Mouse (Mus musculus) liver, adult 2 months (tissue): ENCODE data around the gene Spg21. TPM values are rescaled to one million over a fixed set of nuclear protein-coding genes. Genes with fewer than 3 reads are reported as not detected.
A peak's percentile ranks its signal among the peaks of the same experiment; 100 is the strongest.

Source experiments
- DNase-seq: peaks from one replicate; pipeline ENCODE4 v3.0.0-alpha.2; 2011; ENCODE audit warnings: low read depth, low spot score; ENCODE audit errors: extremely low read depth
- H3K27ac ChIP-seq: fragments of 200-500 bp; replicated peaks from 2 replicates; pipeline ENCODE4 v1.5.1; 2012; ENCODE audit warnings: low read depth, mild to moderate bottlenecking, control low read depth, inconsistent platforms, low read length; ENCODE audit not compliant: insufficient read depth
- H3K27me3 ChIP-seq: fragments of 200-500 bp; 2 replicates; pipeline ENCODE4 v1.6.1; 2012; ENCODE audit warnings: mild to moderate bottlenecking, moderate library complexity, low read length, inconsistent platforms; ENCODE audit not compliant: control insufficient read depth, insufficient read depth
- H3K36me3 ChIP-seq: fragments of 200-500 bp; 2 replicates; pipeline ENCODE4 v1.6.1; 2012; ENCODE audit warnings: low read length, inconsistent platforms; ENCODE audit not compliant: control insufficient read depth, insufficient read depth
- H3K4me1 ChIP-seq: fragments of 200-500 bp; 2 replicates; pipeline ENCODE4 v1.6.1; 2011; ENCODE audit warnings: low read length; ENCODE audit not compliant: control insufficient read depth, insufficient read depth
- H3K4me3 ChIP-seq: fragments of 200-500 bp; 2 replicates; pipeline ENCODE4 v1.5.1; 2011; ENCODE audit warnings: low read depth, mild to moderate bottlenecking, control low read depth, low read length, moderate library complexity; ENCODE audit not compliant: insufficient read depth
- H3K79me2 ChIP-seq: fragments of 200-500 bp; 2 replicates; pipeline ENCODE4 v1.6.1; 2012; ENCODE audit warnings: inconsistent platforms, mild to moderate bottlenecking, low read length, moderate library complexity; ENCODE audit not compliant: control insufficient read depth, insufficient read depth
- H3K9ac ChIP-seq: fragments of 200-500 bp; 2 replicates; pipeline ENCODE4 v1.6.1; 2012; ENCODE audit warnings: low read depth, mild to moderate bottlenecking, control low read depth, inconsistent platforms, low read length
- CTCF ChIP-seq: fragments of 200-500 bp; IDR thresholded peaks from 2 replicates; pipeline ENCODE4 v1.5.1; 2011; ENCODE audit warnings: low read depth, low read length, control low read depth
- POLR2A ChIP-seq: fragments of 200-500 bp; IDR thresholded peaks from 2 replicates; pipeline ENCODE4 v1.6.1; 2011; ENCODE audit warnings: low read length, control low read depth; ENCODE audit not compliant: insufficient read depth; ENCODE audit errors: extremely low read depth
- WGBS: fragments of 180-500 bp; shearing (Covaris S2); methylation state at CpG from one replicate; pipeline ENCODE4 v1.1.7; 2018; 5-methylcytosine and 5-hydroxymethylcytosine counted together
- polyA plus RNA-seq: library from polyadenylated mRNA; depleted of rRNA; stranded (reverse); fragments of >200 nt; gene quantifications from 2 replicates; pipeline ENCODE4 v1.2.3, GENCODE M21; 2012; rRNA removed
- total RNA-seq: library from RNA; depleted of rRNA; stranded (reverse); fragments of >200 nt; gene quantifications from 2 replicates; pipeline ENCODE4 v1.2.3, GENCODE M21; 2014; rRNA removed

The Spg21 gene
- total RNA-seq (20.0 and 25.7 TPM in 2 replicates), polyA plus RNA-seq (10.7 and 11.3 TPM in 2 replicates)

DNA sequence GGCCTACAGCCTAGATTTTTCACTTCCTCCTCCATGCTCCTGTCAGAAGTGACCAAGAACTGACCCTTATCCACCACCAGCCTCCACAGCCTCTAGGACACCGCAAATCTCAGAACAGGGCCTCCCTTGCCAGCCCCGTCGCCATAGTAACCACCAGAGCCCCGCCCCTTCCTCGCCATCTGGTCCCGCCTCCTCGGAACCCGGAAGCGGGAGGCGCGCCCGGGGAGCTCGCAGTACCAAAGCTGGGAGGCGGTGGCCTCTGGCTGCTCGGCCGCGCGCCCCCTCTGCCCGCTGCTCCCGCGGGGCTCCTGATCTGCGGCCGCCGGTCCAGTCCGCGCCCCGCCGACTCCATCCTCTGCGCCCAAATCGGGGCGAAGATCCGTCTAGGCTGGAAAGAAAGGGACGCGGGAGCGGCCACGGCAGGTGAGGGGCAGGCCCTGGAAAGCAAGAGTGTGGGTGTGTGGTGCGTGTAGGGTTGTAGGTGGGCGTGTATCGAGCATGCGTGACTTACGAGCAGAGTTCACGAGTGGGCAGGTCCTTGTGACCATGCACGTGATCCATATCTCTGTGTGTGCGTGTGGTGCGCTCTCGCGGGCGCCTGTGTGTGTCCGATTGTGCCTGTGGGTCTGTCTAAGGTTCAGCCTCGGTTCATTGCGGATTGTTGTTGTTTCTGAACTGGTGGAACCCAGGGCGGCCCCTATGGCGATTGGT lies at the start of gene Spg21:
Spg21 (plus strand) TSS at position 216 of the 711 bp plus-strand sequence.
- Histone ChIP-seq H3K79me2 (no peaks in the 10 kb centered on the region; the same call in 1 of the 2 replicates), H3K27me3 (no peaks in the 10 kb centered on the region), H3K4me1 (peaks cover 6% of the 10 kb centered on the region), H3K4me3 (peak within 1 kb of the TSS; percentile 95), H3K9ac (peak within 1 kb of the TSS; percentile 88), H3K27ac (peak within 1 kb of the TSS; percentile 64), H3K36me3 (peaks cover 3% of the 10 kb centered on the region; the same call in 1 of the 2 replicates)
- TF ChIP-seq CTCF (no peak), POLR2A (0 out of 2 replicates have a peak, but pooled peaks have one; percentile 33)
- DNase-seq: peak; percentile 81
- under 1% methylated on average over 53 of the region's 53 CpGs for WGBS

DNA sequence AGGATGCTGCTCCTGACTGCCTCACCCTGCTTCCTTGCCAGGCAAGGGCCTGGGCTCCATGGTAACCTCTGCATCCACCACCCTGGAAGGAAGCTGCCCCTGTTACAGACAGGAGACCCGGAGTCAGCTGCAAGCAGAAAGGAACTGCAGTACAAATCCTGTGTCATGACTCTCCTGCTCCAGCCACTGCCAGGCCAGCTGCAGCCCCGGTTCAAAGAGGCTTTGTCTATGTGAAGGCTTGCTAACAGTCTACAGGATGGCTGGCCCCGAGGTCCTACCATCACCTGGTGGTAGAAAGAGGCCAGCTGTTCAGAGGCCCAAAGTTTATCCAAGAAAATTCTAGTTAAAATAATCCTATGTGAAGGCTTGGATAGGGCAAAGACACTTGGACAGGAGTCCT lies 49.4 kb upstream of the Spg21 start:
- Histone ChIP-seq H3K79me2 (no peaks in the 10 kb centered on the region), H3K36me3 (no peaks in the 10 kb centered on the region), H3K27me3 (no peaks in the 10 kb centered on the region), H3K9ac (no peak overlapping the region), H3K4me3 (no peak overlapping the region), H3K27ac (no peak overlapping the region), H3K4me1 (peaks cover 2% of the 10 kb centered on the region; the same call in 1 of the 2 replicates)
- 71% methylated on average over 3 of the region's 3 CpGs for WGBS
- no peak for TF ChIP-seq CTCF
- TF ChIP-seq POLR2A: no peak
- no peak for DNase-seq

DNA sequence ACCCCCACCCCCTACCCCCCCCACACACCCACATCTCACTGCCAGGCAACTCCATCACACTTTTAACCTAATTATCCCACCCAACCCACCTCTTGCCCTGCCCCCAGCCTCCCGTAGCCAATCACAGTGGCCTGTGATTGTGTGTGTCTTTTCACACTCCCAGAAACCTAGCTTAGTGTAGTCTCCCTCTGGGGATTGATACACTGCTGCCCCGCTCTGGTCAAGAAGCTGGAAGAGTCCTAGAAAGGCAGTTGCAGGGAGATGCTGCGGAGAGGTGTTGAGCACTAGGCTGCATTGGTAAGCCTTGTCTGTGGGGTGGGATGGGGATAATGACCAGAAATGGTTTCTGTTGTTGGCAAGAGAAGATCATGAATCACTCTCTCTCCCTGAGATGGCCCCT lies 43.0 kb upstream of the Spg21 start:
- Histone ChIP-seq H3K27ac (no peak overlapping the region), H3K4me1 (0 out of 2 replicates have a peak, but pooled peaks cover 2% of the 10 kb centered on the region), H3K79me2 (no peaks in the 10 kb centered on the region), H3K4me3 (no peak overlapping the region), H3K9ac (no peak overlapping the region), H3K27me3 (no peaks in the 10 kb centered on the region), H3K36me3 (no peaks in the 10 kb centered on the region)
- no peak for TF ChIP-seq POLR2A
- TF ChIP-seq CTCF: no peak
- no peak for DNase-seq
- 76% methylated on average over 3 of the region's 3 CpGs for WGBS

DNA sequence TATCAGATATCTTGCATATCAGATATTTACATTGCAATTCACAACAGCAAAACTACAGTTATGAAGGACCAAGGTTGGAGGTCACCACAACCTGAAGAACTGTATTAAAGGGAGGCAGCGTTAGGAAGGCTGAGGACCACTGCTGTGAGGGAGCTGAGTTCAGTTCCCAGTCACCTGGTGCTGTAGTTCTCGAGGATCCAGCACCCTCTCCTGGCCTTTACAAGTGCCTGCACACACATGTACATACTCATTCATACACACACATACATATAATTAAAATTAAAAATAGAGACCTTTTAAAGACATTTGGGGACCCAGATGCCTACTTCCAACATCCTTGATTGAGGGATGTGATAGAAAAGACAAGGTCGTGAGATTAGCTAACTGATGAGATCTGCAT lies 41.1 kb upstream of the Spg21 start:
- Histone ChIP-seq H3K79me2 (no peaks in the 10 kb centered on the region), H3K4me3 (no peak overlapping the region), H3K27ac (no peak overlapping the region), H3K36me3 (no peaks in the 10 kb centered on the region), H3K27me3 (no peaks in the 10 kb centered on the region), H3K9ac (no peak overlapping the region), H3K4me1 (peaks cover 4% of the 10 kb centered on the region; the same call in 1 of the 2 replicates)
- no peak for DNase-seq
- 87% methylated on average over 3 of the region's 3 CpGs for WGBS
- TF ChIP-seq POLR2A: no peak
- TF ChIP-seq CTCF: peak; percentile 21; the same call in 1 of the 2 replicates

- Histone ChIP-seq H3K4me1 (peaks cover 4% of the 10 kb centered on the region; the same call in 1 of the 2 replicates), H3K9ac (no peak within 1 kb of the TSS), H3K27ac (peak within 1 kb of the TSS; percentile 59), H3K4me3 (no peak within 1 kb of the TSS), H3K79me2 (no peaks in the 10 kb centered on the region), H3K27me3 (no peaks in the 10 kb centered on the region), H3K36me3 (no peaks in the 10 kb centered on the region)
- DNase-seq: peak; percentile 89
- WGBS: 20% methylated on average over 11 of the region's 11 CpGs
- TF ChIP-seq CTCF (no peak), POLR2A (no peak)
These were observed 37.8 kb upstream of the Spg21 start, which contains the start of gene Slc51b for GRCm38 (mm10) chr9:65422760-65423501. TSS of gene Slc51b (minus strand) at chr9:65422955.
